Mouse (Mus musculus) neural tube, embryonic 14.5 days (tissue): ENCODE measurements around the gene Calhm2. TPM values are rescaled to one million over a fixed set of nuclear protein-coding genes. Genes with fewer than 3 reads are reported as not detected.
A peak's percentile ranks its signal among the peaks of the same experiment; 100 is the strongest.

Experiments used
- ATAC-seq: fragments of 200-750 bp; cut with Nextera tagmentation; 2 replicates; pipeline ENCODE4 v1.8.0; 2017; ENCODE audit warnings: low read depth, mild to moderate bottlenecking, moderate TSS enrichment, moderate library complexity
- H3K27ac ChIP-seq: fragments of 300-500 bp; sonication (generic); 2 replicates; pipeline ENCODE4 v1.5.1; 2014; ENCODE audit warnings: low read depth, mild to moderate bottlenecking, control low read depth, low read length, moderate library complexity, mixed read lengths
- H3K27me3 ChIP-seq: fragments of 300-500 bp; sonication (generic); 2 replicates; pipeline ENCODE4 v1.6.1; 2014; ENCODE audit warnings: low read length; ENCODE audit not compliant: control insufficient read depth, insufficient read depth
- H3K36me3 ChIP-seq: fragments of 300-500 bp; sonication (generic); 2 replicates; pipeline ENCODE4 v1.6.1; 2014; ENCODE audit warnings: low read length, mixed read lengths; ENCODE audit not compliant: control insufficient read depth, insufficient read depth
- H3K4me1 ChIP-seq: fragments of 300-500 bp; sonication (generic); 2 replicates; pipeline ENCODE4 v1.6.1; 2014; ENCODE audit warnings: low read length; ENCODE audit not compliant: control insufficient read depth, insufficient read depth
- H3K4me2 ChIP-seq: fragments of 300-500 bp; sonication (generic); 2 replicates; pipeline ENCODE4 v1.6.1; 2014; ENCODE audit warnings: mild to moderate bottlenecking, low read depth, low read length, control low read depth
- H3K4me3 ChIP-seq: fragments of 300-500 bp; sonication (generic); 2 replicates; pipeline ENCODE4 v1.5.1; 2014; ENCODE audit warnings: low read depth, low read length, control low read depth, mixed read lengths
- H3K9ac ChIP-seq: fragments of 300-500 bp; sonication (generic); replicated peaks from 2 replicates; pipeline ENCODE4 v1.6.1; 2014; ENCODE audit warnings: low read depth, mild to moderate bottlenecking, control low read depth, low read length, mixed read lengths
- H3K9me3 ChIP-seq: fragments of 300-500 bp; sonication (generic); 2 replicates; pipeline ENCODE4 v1.6.1; 2016; ENCODE audit warnings: low read length; ENCODE audit not compliant: control insufficient read depth
- WGBS: fragments of 180-500 bp; shearing (Covaris S2); extraction: QIAGEN DNeasy Blood & Tissue Kit; methylation state at CpG from one replicate; pipeline ENCODE4 v1.1.7; 2014; 5-methylcytosine and 5-hydroxymethylcytosine counted together
- polyA plus RNA-seq: library from polyadenylated mRNA; unstranded; fragments of >200 nt; fragmentation: Nextera tagmentation; extraction: Ambion mirVana; gene quantifications from 2 replicates; pipeline ENCODE4 v1.2.1, GENCODE M21; 2014

The Calhm2 gene
- 0.28 and 0.58 TPM in 2 replicates for polyA plus RNA-seq

DNA sequence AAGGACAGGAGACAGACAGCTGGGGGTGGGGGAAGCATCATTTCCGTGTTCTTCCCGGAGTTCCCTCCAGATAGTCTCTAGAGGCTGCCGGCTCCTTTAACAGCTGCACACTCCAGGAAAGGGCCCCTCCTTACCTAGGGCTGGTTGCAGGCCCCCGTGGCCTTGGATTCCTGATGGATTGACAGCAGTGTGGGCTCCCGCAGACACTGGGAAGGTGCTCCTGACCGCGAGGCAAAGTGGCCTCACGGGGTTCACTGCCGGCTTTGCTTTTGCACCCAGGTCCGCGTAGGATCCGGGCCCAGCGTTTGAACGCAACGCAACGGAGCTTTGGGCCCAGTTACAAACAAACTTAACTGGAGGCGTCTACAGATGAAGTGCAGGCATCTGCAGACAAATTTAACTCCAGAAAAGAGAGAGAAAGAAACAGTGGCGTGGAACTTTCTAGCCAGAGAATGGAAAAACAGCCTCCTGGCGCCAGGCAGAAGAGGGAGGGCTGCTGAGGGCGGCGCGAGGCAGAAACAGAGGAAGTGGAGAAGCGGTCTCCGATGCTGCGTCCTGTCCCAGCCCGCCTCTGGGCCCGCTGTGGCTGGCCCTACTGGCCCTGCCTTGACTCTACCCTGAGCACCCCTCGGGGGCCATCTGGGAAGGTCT is at the start of gene Calhm2:
TSS of gene Calhm2 (minus strand) at position 524 of the 651 bp plus-strand sequence.
- Histone ChIP-seq H3K9ac (peak within 1 kb of the TSS; percentile 16; the same call in 1 of the 2 replicates), H3K27ac (no peak within 1 kb of the TSS), H3K36me3 (no peaks in the 10 kb centered on the region), H3K27me3 (no peaks in the 10 kb centered on the region; the same call in 1 of the 2 replicates), H3K4me3 (0 out of 2 replicates have a peak within 1 kb of the TSS, but pooled peaks have one; percentile 7), H3K9me3 (no peaks in the 10 kb centered on the region), H3K4me2 (peak within 1 kb of the TSS; percentile 40), H3K4me1 (peaks cover 4% of the 10 kb centered on the region; the same call in 1 of the 2 replicates)
- ATAC-seq, result no peak; the same call in 1 of the 2 replicates
- WGBS, result 9% methylated on average over 28 of the region's 28 CpGs

DNA sequence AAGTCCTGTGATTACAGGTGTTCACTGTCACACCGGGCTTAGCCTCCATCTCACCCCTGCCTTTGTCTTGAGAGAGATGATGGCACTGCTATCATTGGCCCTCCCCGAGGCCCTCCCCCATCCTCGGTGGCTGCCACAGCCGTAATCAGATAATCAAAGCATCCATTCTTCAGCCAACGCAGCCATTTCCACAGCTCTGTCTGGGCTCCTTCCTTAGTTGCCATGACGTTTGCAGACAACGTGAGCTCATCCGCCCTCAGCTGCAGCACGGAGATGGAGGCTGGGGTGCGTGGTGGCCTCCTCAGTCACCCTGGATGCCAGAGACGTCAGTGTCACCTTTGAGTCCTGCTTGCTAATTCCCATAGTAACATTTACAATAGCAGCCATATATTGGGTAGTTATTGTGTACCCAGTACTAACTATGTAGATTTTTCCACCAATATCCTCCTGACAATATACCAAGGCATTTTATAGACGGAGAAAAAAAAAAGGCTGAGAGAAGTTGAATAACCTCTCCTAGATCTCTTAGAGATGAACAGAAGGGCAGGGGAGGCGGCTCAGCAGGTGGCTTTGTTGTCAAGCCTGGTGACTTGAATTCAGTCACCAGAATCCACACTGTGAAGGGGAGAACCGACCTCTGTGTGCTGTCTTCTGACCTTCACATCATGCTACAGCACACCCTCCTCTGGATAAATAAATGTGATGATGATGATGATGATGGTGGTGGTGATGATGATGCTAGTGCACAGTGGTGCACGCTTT is 48.6 kb upstream of the Calhm2 start:
- no peaks in the 10 kb centered on the region for H3K27me3 ChIP-seq
- no peak overlapping the region for H3K4me2 ChIP-seq
- WGBS, result 36% methylated on average over 15 of the region's 15 CpGs
- no peak overlapping the region for H3K27ac ChIP-seq
- H3K36me3 ChIP-seq, result no peaks in the 10 kb centered on the region
- H3K9me3 ChIP-seq, result no peaks in the 10 kb centered on the region
- H3K4me1 ChIP-seq, result 0 out of 2 replicates have a peak, but pooled peaks cover 5% of the 10 kb centered on the region
- no peak overlapping the region for H3K4me3 ChIP-seq
- no peak overlapping the region for H3K9ac ChIP-seq
- no peak for ATAC-seq

DNA sequence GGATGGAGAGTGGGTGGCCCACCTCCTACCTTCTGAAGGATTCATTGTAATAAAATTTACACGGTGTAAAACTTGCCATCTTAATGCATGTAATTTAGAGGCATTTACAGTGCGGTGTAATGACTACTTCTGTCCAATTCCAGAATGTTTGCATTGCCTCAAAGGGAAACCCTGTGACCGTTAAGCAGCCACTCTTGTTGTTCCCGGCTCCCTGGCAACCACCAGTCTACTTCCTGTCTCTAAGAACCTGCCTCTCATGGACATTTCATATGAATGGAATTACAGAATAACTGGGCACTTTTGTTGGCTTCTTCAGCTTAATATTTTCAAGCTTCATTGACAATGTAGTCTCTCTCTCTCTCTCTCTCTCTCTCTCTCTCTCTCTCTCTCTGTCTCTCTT is 46.6 kb upstream of the Calhm2 start:
- no peak for ATAC-seq
- Histone ChIP-seq H3K27me3 (no peaks in the 10 kb centered on the region), H3K27ac (no peak overlapping the region), H3K9me3 (no peaks in the 10 kb centered on the region), H3K4me1 (peaks cover 9% of the 10 kb centered on the region; the same call in 1 of the 2 replicates), H3K4me2 (no peak overlapping the region), H3K36me3 (no peaks in the 10 kb centered on the region), H3K9ac (no peak overlapping the region), H3K4me3 (no peak overlapping the region)
- WGBS, result 49% methylated on average over 4 of the region's 4 CpGs

DNA sequence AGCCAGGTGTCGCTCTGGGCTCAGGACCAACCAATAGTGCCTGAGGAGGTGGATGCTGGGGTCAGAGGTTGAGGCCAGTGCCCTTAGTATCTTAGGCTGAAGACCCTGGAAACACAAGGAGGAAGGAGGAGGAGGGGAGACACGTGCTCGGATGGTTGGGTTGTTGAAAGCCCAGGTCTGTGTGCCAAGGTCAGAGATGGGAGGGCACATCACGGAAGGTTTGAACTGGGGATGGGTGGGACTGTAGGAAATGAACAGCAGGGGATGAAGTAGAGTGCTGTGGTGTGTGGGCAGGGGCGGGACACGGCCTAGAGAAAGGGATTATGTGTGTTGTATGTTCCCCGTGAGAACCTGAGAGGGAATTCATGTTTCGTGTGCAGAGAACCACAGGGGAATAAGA is 46.1 kb upstream of the Calhm2 start:
- Histone ChIP-seq H3K27ac (no peak overlapping the region), H3K4me3 (no peak overlapping the region), H3K36me3 (no peaks in the 10 kb centered on the region), H3K9ac (no peak overlapping the region), H3K27me3 (no peaks in the 10 kb centered on the region), H3K9me3 (no peaks in the 10 kb centered on the region), H3K4me1 (peaks cover 12% of the 10 kb centered on the region; the same call in 1 of the 2 replicates), H3K4me2 (no peak overlapping the region)
- WGBS, result 52% methylated on average over 8 of the region's 8 CpGs
- ATAC-seq, result no peak

DNA sequence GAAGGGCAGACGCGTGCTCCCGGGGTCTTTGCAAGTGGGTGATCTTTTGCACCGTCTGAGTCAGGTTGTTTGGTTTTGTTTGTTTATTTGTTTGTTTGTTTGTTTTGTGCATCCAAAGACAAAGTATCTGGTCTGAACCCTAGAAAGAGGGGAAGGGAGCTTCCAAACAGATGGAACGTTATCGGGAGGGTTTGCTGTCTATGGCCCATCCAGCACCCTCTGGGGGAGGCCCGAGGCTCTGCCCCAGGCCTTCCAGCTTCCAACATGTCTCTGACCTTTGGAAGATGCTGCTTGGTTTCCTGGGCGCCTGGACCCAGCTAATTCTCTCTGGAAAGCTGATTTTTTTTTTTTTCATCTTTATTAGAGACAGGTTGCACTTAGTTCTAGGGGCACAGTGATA is 41.9 kb upstream of the Calhm2 start:
- Histone ChIP-seq H3K36me3 (no peaks in the 10 kb centered on the region), H3K4me3 (peak overlapping the region; percentile 68), H3K27me3 (no peaks in the 10 kb centered on the region), H3K9me3 (no peaks in the 10 kb centered on the region), H3K4me2 (peak overlapping the region; percentile 96), H3K4me1 (peaks cover 12% of the 10 kb centered on the region; the same call in 1 of the 2 replicates), H3K27ac (no peak overlapping the region), H3K9ac (0 out of 2 replicates have a peak overlapping the region, but pooled peaks have one; percentile 74)
- no peak for ATAC-seq
- WGBS, result 15% methylated on average over 8 of the region's 8 CpGs

DNA sequence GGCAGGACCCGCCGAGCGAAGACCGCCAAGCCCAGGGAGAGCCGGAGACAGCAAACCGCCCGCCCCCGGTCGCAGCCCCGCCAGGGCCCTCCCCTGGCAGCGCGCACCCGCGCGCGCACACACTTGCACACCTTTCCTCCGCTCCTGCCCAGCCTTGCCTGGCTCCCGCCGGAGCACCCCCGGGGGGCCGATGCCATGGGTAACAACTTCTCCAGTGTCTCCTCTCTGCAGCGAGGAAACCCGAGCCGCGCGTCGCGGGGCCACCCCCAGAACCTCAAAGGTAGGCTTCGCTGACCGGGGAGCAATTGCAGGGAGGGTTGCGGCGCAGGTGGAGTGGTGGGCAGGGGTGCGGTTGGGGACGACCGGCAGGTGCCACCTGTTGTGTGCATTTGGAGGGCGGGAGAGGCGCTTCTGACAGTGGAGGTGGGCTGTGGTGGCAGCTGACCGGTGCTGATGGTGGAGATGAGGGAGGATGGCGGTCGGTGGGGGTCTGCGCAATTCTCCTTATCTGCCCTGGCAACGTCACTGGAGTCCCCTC is 41.2 kb upstream of the Calhm2 start:
- H3K27me3 ChIP-seq, result no peaks in the 10 kb centered on the region
- H3K4me2 ChIP-seq, result peak overlapping the region; percentile 96
- H3K4me3 ChIP-seq, result peak overlapping the region; percentile 68
- peak overlapping the region; percentile 55 for H3K27ac ChIP-seq
- peak overlapping the region; percentile 74 for H3K9ac ChIP-seq
- peaks cover 9% of the 10 kb centered on the region; the same call in 1 of the 2 replicates for H3K4me1 ChIP-seq
- peak; percentile 29 for ATAC-seq
- WGBS, result under 1% methylated on average over 42 of the region's 42 CpGs
- no peaks in the 10 kb centered on the region for H3K36me3 ChIP-seq
- H3K9me3 ChIP-seq, result no peaks in the 10 kb centered on the region

DNA sequence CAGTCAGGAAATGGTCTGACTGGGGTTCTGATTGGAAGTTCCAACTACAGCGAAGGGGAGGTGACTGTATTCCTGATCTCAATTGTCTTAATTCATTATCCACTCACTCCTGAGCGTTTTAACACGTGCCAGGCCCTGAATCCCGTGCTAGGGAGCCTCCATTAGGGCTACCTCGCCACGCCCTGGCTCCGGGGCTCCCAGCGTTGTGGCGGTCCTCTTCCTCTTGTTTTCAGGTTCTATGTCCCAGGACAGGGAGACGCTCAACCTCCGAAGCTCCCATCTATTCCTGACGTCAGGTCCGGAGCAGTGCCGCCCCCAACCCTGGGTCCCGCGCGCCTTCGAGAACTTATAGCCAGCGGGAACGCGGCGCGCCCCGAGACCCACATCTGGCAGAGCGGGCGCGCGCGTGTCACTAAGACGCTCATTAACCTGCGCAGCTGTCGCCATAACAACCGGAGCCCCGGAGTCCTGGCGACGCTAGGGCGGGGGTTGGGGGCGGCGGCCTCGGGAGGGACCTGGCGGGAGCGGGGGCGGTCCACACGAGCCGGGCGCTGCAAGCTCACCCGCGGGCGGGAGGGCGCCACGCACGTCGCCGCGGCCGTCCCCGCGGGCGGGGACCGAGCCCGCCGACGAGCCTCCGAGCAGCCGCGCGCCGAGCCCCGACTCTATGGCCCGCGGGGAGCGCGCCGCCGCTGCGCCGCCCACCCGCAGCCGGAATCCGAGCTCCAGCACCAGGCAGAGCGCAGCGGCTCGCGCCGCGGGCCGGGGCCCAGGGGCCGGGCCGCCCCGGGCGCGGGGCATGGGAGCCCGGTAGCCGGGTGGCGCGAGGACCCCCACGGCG is 40.6 kb upstream of the Calhm2 start, which contains the start of gene Neurl1a:
TSS of gene Neurl1a (plus strand) at position 390 of the 841 bp plus-strand sequence.
- under 1% methylated on average over 40 of the region's 98 CpGs for WGBS
- no peaks in the 10 kb centered on the region for H3K36me3 ChIP-seq
- peak; percentile 65 for ATAC-seq
- H3K9me3 ChIP-seq, result no peaks in the 10 kb centered on the region
- peaks cover 7% of the 10 kb centered on the region; the same call in 1 of the 2 replicates for H3K4me1 ChIP-seq
- peak within 1 kb of the TSS; percentile 68 for H3K4me3 ChIP-seq
- no peaks in the 10 kb centered on the region for H3K27me3 ChIP-seq
- peak within 1 kb of the TSS; percentile 96 for H3K4me2 ChIP-seq
- H3K9ac ChIP-seq, result peak within 1 kb of the TSS; percentile 74
- peak within 1 kb of the TSS; percentile 55 for H3K27ac ChIP-seq

DNA sequence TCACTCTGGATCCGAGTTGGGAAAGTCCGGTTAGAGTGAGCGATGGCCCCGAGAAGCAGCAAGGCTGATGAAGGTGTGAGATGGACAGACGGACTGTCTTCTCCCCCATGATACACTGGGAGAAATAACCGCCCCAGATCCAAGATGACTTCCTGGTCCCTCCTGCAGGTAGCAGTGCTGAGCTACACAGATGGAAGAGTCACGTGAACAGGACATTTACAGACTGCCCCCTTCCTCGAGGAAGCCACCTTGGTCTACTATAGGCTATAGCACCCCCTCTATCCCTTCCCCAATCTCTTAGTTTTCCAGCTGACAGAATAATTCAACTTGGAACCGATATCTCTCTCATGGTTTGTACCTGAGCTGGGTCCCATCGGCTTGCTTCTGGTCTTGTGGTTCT is 39.9 kb upstream of the Calhm2 start:
- peak overlapping the region; percentile 96; the same call in 1 of the 2 replicates for H3K4me2 ChIP-seq
- no peak overlapping the region for H3K27ac ChIP-seq
- ATAC-seq, result peak; percentile 52; the same call in 1 of the 2 replicates
- no peak overlapping the region for H3K9ac ChIP-seq
- H3K9me3 ChIP-seq, result no peaks in the 10 kb centered on the region
- H3K4me1 ChIP-seq, result peaks cover 7% of the 10 kb centered on the region; the same call in 1 of the 2 replicates
- no peaks in the 10 kb centered on the region for H3K27me3 ChIP-seq
- peak overlapping the region; percentile 68; the same call in 1 of the 2 replicates for H3K4me3 ChIP-seq
- WGBS, result 21% methylated on average over 10 of the region's 10 CpGs
- H3K36me3 ChIP-seq, result no peaks in the 10 kb centered on the region
